Mouse (Mus musculus) inflammation-experienced regulatory T-cells, adult 6 months (primary cell): ENCODE data around the gene Atp2b4. TPM values are rescaled to one million over a fixed set of nuclear protein-coding genes. Genes with fewer than 3 reads are reported as not detected.

Experiments used
- ATAC-seq: one replicate; pipeline ENCODE4 v1.8.0; 2017
- polyA plus RNA-seq, 3 experiments: library from polyadenylated mRNA; unstranded; fragments of 100-300 nt; shearing (Covaris generic); gene quantifications; one replicate each; pipeline ENCODE4 v1.2.1; 2017

The Atp2b4 gene
- polyA plus RNA-seq, 3 experiments from 2014 or later: 13.7 to 26.5 (median 16.2) TPM

GRCm38 (mm10) chr1:133797979-133798820 lies 2.6 kb downstream of the Atp2b4 start:
- no peak for ATAC-seq

- no peak for ATAC-seq
These were observed 3.4 kb downstream of the Atp2b4 start for GRCm38 (mm10) chr1:133797327-133797978.

GRCm38 (mm10) chr1:133793646-133794045 lies 7.2 kb downstream of the Atp2b4 start:
- ATAC-seq: no peak

- ATAC-seq: no peak
These were observed 10.8 kb downstream of the Atp2b4 start for GRCm38 (mm10) chr1:133790011-133790410.

GRCm38 (mm10) chr1:133788864-133789263 lies 12.0 kb downstream of the Atp2b4 start:
- ATAC-seq: no peak

GRCm38 (mm10) chr1:133787500-133788210 lies 13.2 kb downstream of the Atp2b4 start:
- ATAC-seq: peak; percentile 83

GRCm38 (mm10) chr1:133784621-133785020 lies 16.2 kb downstream of the Atp2b4 start:
- no peak for ATAC-seq

GRCm38 (mm10) chr1:133781531-133781930 lies 19.3 kb downstream of the Atp2b4 start:
- no peak for ATAC-seq

- no peak for ATAC-seq
These were observed 21.8 kb downstream of the Atp2b4 start for GRCm38 (mm10) chr1:133779043-133779442.

- ATAC-seq: no peak
These were observed 23.1 kb downstream of the Atp2b4 start for GRCm38 (mm10) chr1:133777651-133778231.

- ATAC-seq: no peak
These were observed 28.3 kb downstream of the Atp2b4 start for GRCm38 (mm10) chr1:133772553-133772952.

- peak; percentile 98 for ATAC-seq
These were observed 28.9 kb downstream of the Atp2b4 start for GRCm38 (mm10) chr1:133771831-133772399.

GRCm38 (mm10) chr1:133767994-133768393 lies 32.8 kb downstream of the Atp2b4 start:
- ATAC-seq: no peak

GRCm38 (mm10) chr1:133766901-133767529 lies 33.8 kb downstream of the Atp2b4 start:
- ATAC-seq: no peak

- no peak for ATAC-seq
These were observed 35.5 kb downstream of the Atp2b4 start for GRCm38 (mm10) chr1:133765376-133765775.

GRCm38 (mm10) chr1:133762946-133763422 lies 37.9 kb downstream of the Atp2b4 start:
- ATAC-seq: peak; percentile 58

GRCm38 (mm10) chr1:133761278-133761677 lies 39.6 kb downstream of the Atp2b4 start:
- ATAC-seq: no peak

- no peak for ATAC-seq
These were observed 46.4 kb downstream of the Atp2b4 start for GRCm38 (mm10) chr1:133754317-133754868.

GRCm38 (mm10) chr1:133753325-133753724 lies 47.5 kb downstream of the Atp2b4 start:
- no peak for ATAC-seq

- ATAC-seq: no peak
These were observed 49.2 kb downstream of the Atp2b4 start for GRCm38 (mm10) chr1:133751621-133752020.

GRCm38 (mm10) chr1:133749954-133750353 lies 50.9 kb downstream of the Atp2b4 start:
- ATAC-seq: no peak
